Mouse (Mus musculus) brain, embryonic 18.5 days (tissue): ENCODE data around the gene Stub1.

Experiments
- DNase-seq: peaks from one replicate; pipeline ENCODE4 v3.0.0-alpha.2; 2012; ENCODE audit warnings: low read depth, low spot score

Stub1 gene

DNA sequence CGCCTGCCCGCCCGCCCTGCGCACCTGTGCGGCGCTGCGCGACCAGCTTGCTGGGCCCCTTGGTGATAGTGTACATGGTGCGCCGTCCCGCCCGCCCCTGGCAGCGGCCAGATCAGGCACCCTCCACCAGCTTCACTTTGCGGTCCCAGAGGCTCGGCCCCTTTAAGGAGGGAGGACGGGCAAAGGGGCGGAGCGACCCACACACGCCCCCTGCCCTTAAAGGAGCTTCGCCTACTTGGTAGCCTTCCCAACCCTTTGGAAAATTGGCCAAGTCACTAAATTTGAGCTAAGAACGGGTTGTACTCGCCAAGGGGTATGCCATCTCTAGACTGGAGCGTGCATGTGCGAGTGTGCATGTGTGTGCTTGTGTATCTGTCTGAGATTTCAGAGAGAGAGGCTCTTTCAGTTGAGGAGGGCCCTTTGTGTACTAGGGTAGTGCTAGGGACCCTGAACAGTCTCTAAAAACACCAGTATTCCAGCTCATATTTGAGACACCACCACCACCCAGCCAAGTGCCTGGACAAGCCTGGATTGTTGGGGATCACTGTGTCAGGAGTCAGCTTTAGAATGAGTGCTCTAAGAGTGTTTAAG, 35.5 kb upstream of the Stub1 start, which contains the start of gene Mcrip2:
Gene Mcrip2, minus strand, starts transcription at position 164 of the 591 bp plus-strand sequence.
- peak; percentile 59 for DNase-seq

DNA sequence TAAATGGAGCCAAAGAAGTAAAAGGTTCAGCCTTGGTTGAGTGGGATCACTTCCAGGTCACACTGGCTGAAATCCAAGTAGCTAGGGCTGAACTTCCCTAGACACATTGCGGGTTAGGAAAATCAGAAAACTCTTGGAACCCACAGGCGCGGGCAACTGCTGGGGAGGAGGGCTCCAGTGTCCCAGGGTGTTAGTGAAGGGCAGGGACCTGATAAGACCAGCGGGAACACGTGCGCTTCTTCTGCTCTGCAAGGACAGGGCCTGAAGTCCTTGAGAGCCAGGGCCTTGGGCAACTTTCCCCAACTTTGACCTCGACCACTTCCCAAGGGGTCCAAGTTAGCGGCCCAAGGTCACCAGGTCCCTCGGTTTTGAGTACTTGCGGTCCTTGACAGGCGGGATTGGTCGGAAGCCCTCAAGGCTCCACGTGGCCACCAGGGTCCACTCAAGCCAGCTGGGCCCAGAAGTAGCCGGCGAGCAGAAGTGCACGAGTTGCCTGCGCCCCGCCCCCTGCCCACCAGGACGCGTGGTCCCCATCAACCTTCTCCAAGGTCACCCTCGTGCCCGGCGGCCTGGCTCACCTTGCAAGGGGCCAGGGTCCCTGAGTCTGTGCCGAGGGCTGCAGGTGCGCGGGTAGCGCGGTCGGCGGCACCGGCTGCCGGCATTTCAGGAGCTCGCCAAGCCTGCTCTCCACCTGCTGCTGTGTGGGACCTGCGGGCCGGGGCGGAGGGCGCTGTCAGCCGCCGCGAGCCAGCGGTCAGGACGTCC, 34.8 kb upstream of the Stub1 start:
- DNase-seq = no peak

DNA sequence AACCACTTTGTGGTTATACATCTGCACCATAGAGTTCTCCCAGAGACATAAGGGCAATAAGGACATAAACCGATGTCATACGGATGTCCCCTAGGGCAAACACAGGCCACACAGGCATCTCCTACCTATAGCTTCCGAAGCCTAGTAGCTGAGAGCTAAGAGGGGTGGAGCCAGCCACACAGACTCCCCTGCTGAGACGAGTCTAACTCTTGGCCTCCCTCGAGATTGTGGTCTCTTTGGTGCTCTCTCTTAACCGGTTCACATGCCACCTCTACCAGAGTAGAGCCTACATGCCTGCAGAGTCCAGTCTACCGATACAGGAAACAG, 34.3 kb upstream of the Stub1 start:
- DNase-seq = no peak

- DNase-seq = no peak
Observed at GRCm38 (mm10) chr17:25866172-25866571, 33.0 kb upstream of the Stub1 start.

GRCm38 (mm10) chr17:25865288-25865687, 32.1 kb upstream of the Stub1 start:
- DNase-seq = no peak

- no peak for DNase-seq
Observed at GRCm38 (mm10) chr17:25864311-25864710, 31.1 kb upstream of the Stub1 start.

GRCm38 (mm10) chr17:25863681-25864080, 30.5 kb upstream of the Stub1 start:
- no peak for DNase-seq

DNA sequence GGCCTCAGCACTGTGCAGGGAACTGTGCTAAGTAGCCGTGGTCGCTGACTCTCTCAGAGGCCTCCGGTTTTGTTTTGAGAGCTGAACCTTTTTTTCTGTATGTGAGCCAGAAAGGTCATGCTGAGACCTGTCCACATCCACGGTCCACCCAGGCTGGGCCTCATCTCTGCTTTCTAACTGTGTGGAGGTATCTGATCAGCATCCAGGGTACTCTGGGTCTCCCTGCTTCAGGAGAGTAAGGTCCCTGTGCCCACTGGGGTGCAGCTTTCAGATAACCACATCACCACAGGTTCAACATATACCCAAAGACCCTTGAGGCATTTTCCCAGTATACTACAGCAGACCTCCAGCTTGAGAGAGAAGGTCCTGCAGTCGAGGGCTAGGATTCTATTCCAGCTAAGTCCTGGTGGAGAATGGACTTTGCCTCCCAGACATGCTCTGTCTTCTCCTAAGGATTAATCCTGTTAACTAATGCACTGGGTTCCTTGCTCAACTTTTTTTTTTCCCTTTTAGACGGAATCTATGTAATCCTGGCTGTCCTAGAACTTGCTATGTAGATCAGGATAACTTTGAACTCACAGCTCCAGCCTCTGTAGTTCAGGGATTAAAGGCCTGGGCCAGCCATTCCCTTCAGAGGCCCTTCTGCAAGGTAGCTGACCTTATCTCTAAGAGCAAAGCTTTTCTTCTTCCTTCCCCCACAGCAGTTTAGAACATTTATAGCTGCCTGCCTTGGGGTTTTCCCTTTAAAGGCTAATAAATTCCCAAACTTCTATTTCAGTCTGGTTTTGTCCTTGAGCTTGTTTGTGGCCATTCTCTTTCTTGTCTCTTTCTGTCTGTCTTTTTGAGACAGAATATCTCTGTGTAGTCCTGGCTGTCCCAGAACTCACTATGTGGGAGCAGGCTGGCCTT, 28.8 kb upstream of the Stub1 start:
- DNase-seq = no peak

DNA sequence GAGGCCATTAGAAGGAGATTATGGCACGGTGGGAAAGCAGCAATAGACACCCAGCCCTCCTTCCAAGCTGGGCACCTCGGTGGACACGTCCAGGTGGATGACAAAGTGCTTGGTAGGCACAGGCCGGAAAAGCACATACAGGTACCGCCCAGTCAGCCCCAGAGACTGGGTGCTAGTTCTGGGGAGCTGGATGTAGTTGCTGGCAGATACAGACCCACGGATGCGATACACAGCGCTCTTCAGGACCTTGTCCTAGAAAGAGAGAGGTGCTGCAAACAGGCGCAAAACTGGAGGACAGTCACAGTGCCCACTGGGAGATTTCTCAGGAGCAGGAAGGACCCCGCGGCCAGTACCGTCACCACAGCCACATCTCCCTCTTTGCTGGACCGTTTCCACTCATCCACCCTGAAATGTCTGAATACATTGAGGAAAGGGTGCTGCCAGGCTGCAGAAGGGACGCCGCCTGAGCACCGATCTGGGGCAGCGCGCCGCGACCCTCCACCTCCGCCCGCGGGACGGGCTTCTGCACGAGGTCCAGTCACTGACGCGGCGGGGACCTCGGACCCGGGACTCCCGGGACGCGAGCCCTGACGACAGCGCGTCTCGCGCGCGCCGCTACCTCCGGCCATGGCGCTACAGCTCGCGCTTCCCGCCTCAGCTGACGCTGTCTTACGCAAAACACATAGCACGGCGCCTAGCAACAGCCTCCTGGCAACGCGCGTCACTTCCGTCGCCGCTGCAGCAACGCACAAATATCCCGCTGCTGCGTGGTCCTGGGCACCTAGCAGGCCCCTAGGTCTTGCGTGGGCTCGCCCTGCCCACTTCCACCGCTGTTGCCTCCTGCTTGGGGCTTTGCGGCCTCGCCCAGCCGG, 27.9 kb upstream of the Stub1 start, which contains the start of gene Wdr90:
Gene Wdr90, minus strand, starts transcription at position 670 of the 872 bp plus-strand sequence.
- peak; percentile 85 for DNase-seq

DNA sequence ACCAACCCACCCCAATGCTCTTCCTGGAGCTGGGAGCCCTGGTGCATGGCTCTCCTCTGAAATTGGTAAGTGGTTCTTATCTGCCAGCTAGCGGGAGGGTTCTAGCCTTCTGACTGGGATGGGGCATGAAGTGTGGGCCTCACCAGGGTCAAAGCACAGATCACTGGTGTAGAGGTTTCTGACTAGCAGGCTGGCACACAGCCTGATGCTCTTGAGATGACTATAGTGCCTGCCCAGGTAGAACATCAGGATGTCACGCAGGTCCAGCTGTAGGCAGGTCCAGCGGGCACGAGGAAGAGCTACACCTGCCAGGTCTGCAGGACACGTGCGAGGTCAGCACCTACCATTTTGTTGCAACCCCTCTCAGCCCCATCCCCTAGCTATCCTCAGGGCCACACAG, 27.0 kb upstream of the Stub1 start:
- DNase-seq = no peak

DNA sequence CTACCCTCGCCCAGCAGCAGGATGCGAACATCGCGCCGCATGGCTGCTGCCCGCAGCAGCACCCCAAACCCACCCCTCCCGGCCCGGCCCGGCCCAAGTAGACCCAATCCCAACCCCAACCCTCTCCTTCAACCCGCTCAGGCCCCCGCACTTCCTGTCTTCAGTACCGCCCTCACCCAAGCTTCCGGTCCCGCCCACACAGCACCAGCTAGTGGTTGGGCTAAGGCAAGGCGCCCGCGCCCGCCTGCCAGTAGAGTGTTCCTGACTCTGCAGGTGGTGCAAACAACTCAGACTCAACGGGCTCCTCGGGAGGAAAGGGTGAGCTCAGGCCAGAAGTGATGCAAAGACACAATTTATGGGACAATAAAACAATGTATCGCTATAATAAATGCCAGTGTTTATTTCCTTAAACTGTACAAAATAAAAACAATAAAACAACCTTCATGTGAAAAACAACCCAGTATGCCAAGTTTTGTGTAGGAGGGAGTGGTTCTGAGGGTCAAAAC, 11.2 kb upstream of the Stub1 start, which contains the start of gene Rhot2:
Gene Rhot2, minus strand, starts transcription at position 456 of the 506 bp plus-strand sequence.
- peak; percentile 75 for DNase-seq

- DNase-seq = no peak
Observed at GRCm38 (mm10) chr17:25843636-25844395, 10.6 kb upstream of the Stub1 start.

- no peak for DNase-seq
Observed at GRCm38 (mm10) chr17:25843122-25843521, 9.9 kb upstream of the Stub1 start.

DNA sequence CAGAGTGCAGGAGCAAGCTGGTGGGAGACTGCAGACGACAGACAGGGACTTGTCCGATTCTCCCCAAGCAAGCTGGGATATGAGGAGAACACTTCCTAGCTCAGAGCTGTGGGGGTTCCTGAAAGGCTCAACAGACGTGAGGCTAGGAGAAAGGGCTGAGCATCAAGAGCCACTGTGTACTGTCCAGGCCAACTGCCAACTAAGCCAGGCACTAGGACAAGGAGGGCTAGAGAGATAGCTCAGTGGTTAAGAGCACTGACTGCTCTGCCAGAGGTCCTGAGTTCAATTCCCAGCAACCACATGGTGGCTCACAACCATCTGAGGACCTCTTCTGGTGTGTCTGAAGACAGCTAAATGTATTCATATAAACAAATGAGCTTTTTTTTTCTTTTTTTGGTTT, 9.3 kb upstream of the Stub1 start:
- DNase-seq = no peak

- DNase-seq = no peak
Observed at GRCm38 (mm10) chr17:25841117-25841880, 8.1 kb upstream of the Stub1 start, which contains the start of gene Gm20683. Gm20683 (minus strand) TSS chr17:25841763.

DNA sequence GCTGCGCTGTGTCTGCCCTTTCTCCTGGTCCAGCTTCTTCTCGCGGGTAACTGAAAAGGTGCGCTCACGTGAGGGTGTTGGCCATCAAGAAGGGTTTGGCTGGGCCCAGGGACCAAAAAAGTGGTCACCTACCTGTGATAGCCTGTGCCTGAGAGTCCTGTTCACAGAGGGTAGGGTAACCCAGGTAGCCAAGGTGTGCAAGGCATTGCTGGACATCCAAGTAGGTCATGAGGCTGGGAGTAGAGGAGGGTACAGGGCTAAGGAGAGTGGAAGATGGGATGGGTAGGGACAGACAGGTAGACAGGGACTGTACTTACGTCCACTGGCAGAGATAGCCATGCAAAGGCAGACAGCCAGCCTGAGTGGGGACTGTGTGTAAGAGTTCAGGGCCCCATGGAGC, 7.3 kb upstream of the Stub1 start:
- no peak for DNase-seq

- no peak for DNase-seq
Observed at GRCm38 (mm10) chr17:25839455-25840235, 6.4 kb upstream of the Stub1 start.

DNA sequence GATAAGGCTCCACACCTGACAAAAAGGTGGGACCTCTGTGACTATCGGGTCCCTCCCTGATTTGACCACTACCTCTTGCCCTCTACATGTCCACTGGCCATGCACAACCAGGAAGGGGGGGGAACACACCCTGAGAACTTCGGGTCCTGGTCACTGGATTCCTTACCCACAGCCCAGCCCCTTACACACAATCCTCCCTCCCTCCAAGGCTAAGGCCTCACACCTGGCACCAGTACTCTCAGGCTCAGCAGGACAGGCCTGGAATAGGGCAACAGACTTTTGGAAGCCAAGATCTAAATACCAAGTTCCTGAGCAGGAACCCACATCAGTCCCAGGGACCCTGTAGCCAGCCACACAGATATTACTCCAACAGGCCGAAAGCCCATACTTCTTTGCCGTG, 5.7 kb upstream of the Stub1 start:
- DNase-seq = no peak

GRCm38 (mm10) chr17:25837533-25837932, 4.3 kb upstream of the Stub1 start:
- no peak for DNase-seq
